Mouse (Mus musculus) small intestine, adult 2 months (tissue): ENCODE measurements around the gene Dennd1a. TPM values are rescaled to one million over a fixed set of nuclear protein-coding genes. Genes with fewer than 3 reads are reported as not detected.

Source experiments
- H3K27ac ChIP-seq: fragments of 200-500 bp; 2 replicates; pipeline ENCODE4 v1.5.1; 2012; ENCODE audit warnings: low read depth, low read length, control low read depth, inconsistent platforms; ENCODE audit not compliant: insufficient read depth
- H3K27me3 ChIP-seq: fragments of 200-500 bp; 2 replicates; pipeline ENCODE4 v1.6.1; 2012; ENCODE audit warnings: mild to moderate bottlenecking, moderate library complexity, low read length, inconsistent platforms; ENCODE audit not compliant: control insufficient read depth, insufficient read depth
- H3K36me3 ChIP-seq: fragments of 200-500 bp; 2 replicates; pipeline ENCODE4 v1.6.1; 2012; ENCODE audit warnings: mild to moderate bottlenecking, low read length, control low read depth, inconsistent platforms; ENCODE audit not compliant: control insufficient read depth, insufficient read depth
- H3K4me1 ChIP-seq: fragments of 200-500 bp; 2 replicates; pipeline ENCODE4 v1.6.1; 2012; ENCODE audit warnings: low read length, inconsistent platforms, mixed read lengths; ENCODE audit not compliant: control insufficient read depth, insufficient read depth, insufficient read length
- H3K4me3 ChIP-seq: fragments of 200-500 bp; 2 replicates; pipeline ENCODE4 v1.5.1; 2012; ENCODE audit warnings: low read depth, mild to moderate bottlenecking, control low read depth, inconsistent platforms, low read length, moderate library complexity
- CTCF ChIP-seq: fragments of 200-500 bp; IDR thresholded peaks from 2 replicates; pipeline ENCODE4 v1.5.1; 2012; ENCODE audit warnings: low read depth, mild to moderate bottlenecking, control low read depth, inconsistent platforms, low read length, moderate library complexity, mixed read lengths; ENCODE audit not compliant: insufficient replicate concordance, insufficient read length; ENCODE audit errors: extremely low read depth
- POLR2A ChIP-seq: fragments of 200-500 bp; IDR thresholded peaks from 2 replicates; pipeline ENCODE4 v1.6.1; 2012; ENCODE audit warnings: low read depth, mild to moderate bottlenecking, control low read depth, inconsistent platforms, low read length, moderate library complexity
- WGBS: fragments of 180-500 bp; shearing (Covaris S2); methylation state at CpG from one replicate; pipeline ENCODE4 v1.1.7; 2018; 5-methylcytosine and 5-hydroxymethylcytosine counted together
- polyA plus RNA-seq: library from polyadenylated mRNA; depleted of rRNA; stranded (reverse); fragments of >200 nt; gene quantifications from 2 replicates; pipeline ENCODE4 v1.2.3, GENCODE M21; 2012

Gene Dennd1a
- polyA plus RNA-seq, 1 experiment: 8.2 TPM

DNA sequence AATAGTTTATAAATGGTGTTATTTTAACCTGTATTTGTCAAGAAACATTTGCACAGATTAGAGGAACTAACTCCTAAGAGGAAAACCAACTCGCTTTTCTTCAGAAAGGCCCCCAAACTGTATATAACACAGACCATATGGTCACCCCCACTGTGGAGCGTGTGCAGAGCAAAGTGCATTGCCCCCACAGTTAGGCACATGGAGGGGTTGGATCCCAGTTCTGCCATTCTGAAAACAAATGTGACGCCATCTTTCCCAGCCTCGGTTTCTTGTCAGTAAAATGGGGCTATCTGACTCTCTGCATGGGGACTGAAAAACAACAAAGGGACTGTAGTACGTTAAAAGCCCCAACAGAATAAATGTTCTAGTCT is 361.1 kb downstream of the Dennd1a start:
- Histone ChIP-seq H3K27me3 (no peaks in the 10 kb centered on the region), H3K4me1 (no peaks in the 10 kb centered on the region), H3K36me3 (no peaks in the 10 kb centered on the region; the same call in 1 of the 2 replicates), H3K4me3 (no peak overlapping the region), H3K27ac (no peak overlapping the region)
- TF ChIP-seq POLR2A (no peak), CTCF (no peak)
- 90% methylated on average over 5 of the region's 5 CpGs for WGBS

- Histone ChIP-seq H3K4me3 (no peak overlapping the region), H3K4me1 (no peaks in the 10 kb centered on the region), H3K36me3 (no peaks in the 10 kb centered on the region; the same call in 1 of the 2 replicates), H3K27me3 (no peaks in the 10 kb centered on the region), H3K27ac (no peak overlapping the region)
- WGBS: 59% methylated on average over 6 of the region's 6 CpGs
- TF ChIP-seq POLR2A (no peak), CTCF (no peak)
These were observed 361.6 kb downstream of the Dennd1a start for GRCm38 (mm10) chr2:37925413-37926132.

GRCm38 (mm10) chr2:37908721-37909506 is 378.3 kb downstream of the Dennd1a start:
- WGBS: 89% methylated on average over 5 of the region's 5 CpGs
- no peak overlapping the region for H3K4me3 ChIP-seq
- H3K27ac ChIP-seq: no peak overlapping the region
- no peaks in the 10 kb centered on the region for H3K36me3 ChIP-seq
- H3K4me1 ChIP-seq: no peaks in the 10 kb centered on the region
- TF ChIP-seq CTCF: no peak
- TF ChIP-seq POLR2A: no peak
- no peaks in the 10 kb centered on the region for H3K27me3 ChIP-seq

DNA sequence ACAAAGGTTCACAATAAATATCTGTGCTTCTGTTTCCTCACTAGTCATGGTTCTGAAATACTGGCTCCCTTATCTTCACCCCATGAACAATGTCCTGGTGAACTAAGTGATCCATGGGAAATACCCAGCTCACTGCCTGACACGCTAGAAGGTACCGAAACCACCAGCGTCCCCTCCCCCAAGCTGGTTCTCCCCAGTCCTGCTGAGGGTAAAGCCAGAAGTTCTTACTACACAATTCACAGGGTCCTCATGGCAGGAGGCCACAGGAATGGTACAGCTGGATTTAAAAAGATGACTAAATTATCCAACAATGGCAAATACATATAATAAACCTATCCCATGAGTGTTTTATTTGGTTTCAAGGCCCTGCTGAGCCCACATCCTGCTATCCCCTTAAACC is 378.9 kb downstream of the Dennd1a start:
- TF ChIP-seq POLR2A (no peak), CTCF (no peak)
- Histone ChIP-seq H3K27ac (no peak overlapping the region), H3K4me3 (no peak overlapping the region), H3K36me3 (no peaks in the 10 kb centered on the region), H3K4me1 (no peaks in the 10 kb centered on the region), H3K27me3 (no peaks in the 10 kb centered on the region)
- 93% methylated on average over 3 of the region's 3 CpGs for WGBS

GRCm38 (mm10) chr2:37906261-37906660 is 380.9 kb downstream of the Dennd1a start:
- no peaks in the 10 kb centered on the region for H3K27me3 ChIP-seq
- WGBS: 88% methylated on average over 2 of the region's 2 CpGs
- H3K27ac ChIP-seq: no peak overlapping the region
- no peaks in the 10 kb centered on the region for H3K4me1 ChIP-seq
- H3K36me3 ChIP-seq: no peaks in the 10 kb centered on the region
- H3K4me3 ChIP-seq: no peak overlapping the region
- no peak for TF ChIP-seq CTCF
- no peak for TF ChIP-seq POLR2A

GRCm38 (mm10) chr2:37903286-37903685 is 383.9 kb downstream of the Dennd1a start:
- Histone ChIP-seq H3K27me3 (no peaks in the 10 kb centered on the region), H3K27ac (no peak overlapping the region), H3K4me1 (no peaks in the 10 kb centered on the region), H3K36me3 (no peaks in the 10 kb centered on the region), H3K4me3 (no peak overlapping the region)
- TF ChIP-seq POLR2A: no peak
- TF ChIP-seq CTCF: no peak
- WGBS: 77% methylated on average over 8 of the region's 8 CpGs

DNA sequence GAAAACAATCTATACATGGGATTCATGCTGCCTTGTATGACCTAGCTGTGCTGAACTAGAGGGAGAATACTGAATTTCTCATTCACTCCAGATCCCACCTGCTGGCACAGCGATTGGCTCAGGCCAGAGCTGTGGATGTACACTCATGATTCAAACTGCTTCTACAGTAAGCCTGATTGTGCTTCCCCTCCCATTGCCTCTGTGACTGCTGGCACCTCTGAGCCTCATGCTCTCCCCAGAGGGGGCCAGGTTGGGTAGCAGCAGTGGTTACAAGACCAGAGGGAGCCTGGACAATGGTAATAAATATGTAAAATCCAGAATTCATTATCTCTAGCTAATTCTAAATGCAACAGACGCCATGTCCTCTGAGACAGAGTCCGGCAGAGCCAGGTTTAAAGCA is 404.0 kb downstream of the Dennd1a start:
- H3K27ac ChIP-seq: no peak overlapping the region
- no peak for TF ChIP-seq CTCF
- TF ChIP-seq POLR2A: no peak
- H3K4me3 ChIP-seq: no peak overlapping the region
- H3K36me3 ChIP-seq: no peaks in the 10 kb centered on the region
- H3K27me3 ChIP-seq: no peaks in the 10 kb centered on the region
- WGBS: 90% methylated on average over 3 of the region's 3 CpGs
- no peaks in the 10 kb centered on the region for H3K4me1 ChIP-seq
